Mouse (Mus musculus) heart, embryonic 11.5 days (tissue): ENCODE measurements around the gene Ttc36. TPM values are rescaled to one million over a fixed set of nuclear protein-coding genes. Genes with fewer than 3 reads are reported as not detected.
A peak's percentile ranks its signal among the peaks of the same experiment; 100 is the strongest.
"Not testable (repeated sequence)": the region's sequence is repeated elsewhere in the genome, so short reads cannot be mapped to it uniquely, and the experiment has no call there.

Source experiments
- ATAC-seq: fragments of 200-750 bp; cut with Nextera tagmentation; replicated peaks from 2 replicates; pipeline ENCODE4 v1.8.0; 2017; ENCODE audit warnings: moderate library complexity; ENCODE audit not compliant: insufficient number of reproducible peaks, low FRiP score, low TSS enrichment
- H3K27ac ChIP-seq: fragments of 300-500 bp; sonication (generic); 2 replicates; pipeline ENCODE4 v1.5.1; 2014; ENCODE audit warnings: mild to moderate bottlenecking, low read depth, low read length
- H3K27me3 ChIP-seq: fragments of 300-500 bp; sonication (generic); 2 replicates; pipeline ENCODE4 v1.6.1; 2014; ENCODE audit warnings: mild to moderate bottlenecking, low read length, mixed read lengths; ENCODE audit not compliant: control insufficient read depth, insufficient read depth
- H3K36me3 ChIP-seq: fragments of 300-500 bp; sonication (generic); 2 replicates; pipeline ENCODE4 v1.6.1; 2014; ENCODE audit warnings: mild to moderate bottlenecking, low read length, moderate library complexity, mixed read lengths; ENCODE audit not compliant: control insufficient read depth, insufficient read depth
- H3K4me1 ChIP-seq: fragments of 300-500 bp; sonication (generic); 2 replicates; pipeline ENCODE4 v1.6.1; 2014; ENCODE audit warnings: low read length; ENCODE audit not compliant: control insufficient read depth, insufficient read depth
- H3K4me2 ChIP-seq: fragments of 300-500 bp; sonication (generic); 2 replicates; pipeline ENCODE4 v1.6.1; 2014; ENCODE audit warnings: mild to moderate bottlenecking, moderate library complexity
- H3K4me3 ChIP-seq: fragments of 300-500 bp; sonication (generic); 2 replicates; pipeline ENCODE4 v1.5.1; 2014; ENCODE audit warnings: low read depth, low read length
- H3K9ac ChIP-seq: fragments of 300-500 bp; sonication (generic); 2 replicates; pipeline ENCODE4 v1.6.1; 2014; ENCODE audit warnings: mild to moderate bottlenecking, low read depth, low read length, moderate library complexity
- H3K9me3 ChIP-seq: fragments of 300-500 bp; sonication (generic); replicated peaks from 2 replicates; pipeline ENCODE4 v1.6.1; 2016; ENCODE audit warnings: low read length; ENCODE audit not compliant: control insufficient read depth
- WGBS: fragments of 180-500 bp; shearing (Covaris S2); extraction: QIAGEN DNeasy Blood & Tissue Kit; methylation state at CpG from one replicate; pipeline ENCODE4 v1.1.7; 2014; ENCODE audit not compliant: insufficient replicate concordance; 5-methylcytosine and 5-hydroxymethylcytosine counted together
- polyA plus RNA-seq: library from polyadenylated mRNA; unstranded; fragments of >200 nt; fragmentation: Nextera tagmentation; extraction: Ambion mirVana; gene quantifications from 2 replicates; pipeline ENCODE4 v1.2.1, GENCODE M21; 2014

Ttc36 gene
- polyA plus RNA-seq, 1 experiment from 2014 or later, result 0.24 TPM

DNA sequence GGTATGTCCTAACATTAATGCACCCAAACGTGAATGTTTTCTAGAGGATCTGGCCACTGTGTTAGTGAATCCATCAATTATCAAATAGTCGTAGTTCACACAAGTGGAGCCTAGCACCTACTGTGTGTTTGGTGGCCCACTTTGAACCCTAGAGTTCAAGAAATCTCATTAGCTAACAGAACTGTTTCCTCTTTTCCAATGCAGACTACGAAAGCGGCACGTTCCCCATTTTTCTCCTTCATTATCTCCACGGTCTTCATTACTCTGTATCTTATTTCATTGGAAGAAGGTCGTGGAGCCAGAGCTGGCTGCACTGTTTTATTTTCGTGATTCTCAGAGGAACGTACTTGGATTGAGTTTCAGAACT, 2.9 kb downstream of the Ttc36 start:
- Histone ChIP-seq H3K4me1 (peaks cover 5% of the 10 kb centered on the region), H3K9me3 (no peaks in the 10 kb centered on the region), H3K27ac (no peak overlapping the region), H3K4me3 (peak overlapping the region; percentile 64), H3K4me2 (peak overlapping the region; percentile 98), H3K9ac (peak overlapping the region; percentile 69; the same call in 1 of the 2 replicates), H3K27me3 (peaks cover 32% of the 10 kb centered on the region), H3K36me3 (no peaks in the 10 kb centered on the region)
- 44% methylated on average over 9 of the region's 9 CpGs for WGBS
- no peak for ATAC-seq

DNA sequence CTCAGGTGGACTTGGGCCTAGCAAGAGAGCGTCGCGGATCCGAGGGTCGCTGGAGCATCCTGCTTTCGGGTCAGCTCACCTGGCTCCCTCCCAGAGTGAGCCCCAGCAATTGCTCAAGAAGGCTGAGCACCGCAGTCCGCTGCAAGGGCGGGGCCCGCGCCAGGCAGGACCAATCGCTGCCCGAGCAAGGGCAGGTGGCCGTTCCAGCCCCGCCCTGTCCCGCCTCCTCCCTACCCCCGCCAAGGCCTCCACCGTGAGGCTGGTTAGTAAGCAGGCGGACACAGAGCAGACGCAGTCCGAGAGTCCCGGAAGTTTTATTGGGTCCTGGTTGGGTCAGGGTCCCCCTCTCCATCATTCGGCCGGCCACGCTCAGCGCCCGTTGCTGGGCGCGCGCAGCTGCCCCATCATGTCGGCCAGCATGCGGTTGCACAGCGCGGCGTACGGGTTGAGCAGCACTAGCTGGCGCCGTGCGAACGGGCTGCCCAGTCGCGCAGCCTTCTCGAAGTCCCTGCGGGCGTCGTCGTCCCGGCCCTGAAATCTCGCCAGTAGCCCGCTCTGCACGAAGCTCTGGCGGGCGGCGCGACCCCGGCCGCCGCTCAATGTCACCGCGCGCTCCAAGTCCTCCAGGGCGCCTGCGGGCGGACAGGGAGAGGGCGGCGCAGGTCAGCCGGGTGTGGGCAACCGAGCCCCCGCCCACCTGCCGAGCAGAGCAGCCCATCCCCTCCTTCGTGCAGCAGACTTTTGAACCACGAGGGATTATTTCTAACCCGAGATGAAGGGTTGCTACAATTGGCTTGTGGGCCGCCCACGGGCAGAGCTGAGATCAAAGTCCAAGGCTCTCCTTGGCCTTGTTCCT, 3.5 kb downstream of the Ttc36 start, which contains the start of gene Tmem25:
Gene Tmem25, minus strand, starts transcription at position 206 of the 856 bp plus-strand sequence.
- peak within 1 kb of the TSS; percentile 98 for H3K4me2 ChIP-seq
- peak within 1 kb of the TSS; percentile 24; the same call in 1 of the 2 replicates for H3K27ac ChIP-seq
- H3K9ac ChIP-seq, result peak within 1 kb of the TSS; percentile 69
- H3K9me3 ChIP-seq, result no peaks in the 10 kb centered on the region
- peaks cover 32% of the 10 kb centered on the region for H3K27me3 ChIP-seq
- no peaks in the 10 kb centered on the region for H3K36me3 ChIP-seq
- peaks cover 5% of the 10 kb centered on the region for H3K4me1 ChIP-seq
- WGBS, result under 1% methylated on average over 74 of the region's 75 CpGs
- peak within 1 kb of the TSS; percentile 64 for H3K4me3 ChIP-seq
- peak; percentile 92 for ATAC-seq

DNA sequence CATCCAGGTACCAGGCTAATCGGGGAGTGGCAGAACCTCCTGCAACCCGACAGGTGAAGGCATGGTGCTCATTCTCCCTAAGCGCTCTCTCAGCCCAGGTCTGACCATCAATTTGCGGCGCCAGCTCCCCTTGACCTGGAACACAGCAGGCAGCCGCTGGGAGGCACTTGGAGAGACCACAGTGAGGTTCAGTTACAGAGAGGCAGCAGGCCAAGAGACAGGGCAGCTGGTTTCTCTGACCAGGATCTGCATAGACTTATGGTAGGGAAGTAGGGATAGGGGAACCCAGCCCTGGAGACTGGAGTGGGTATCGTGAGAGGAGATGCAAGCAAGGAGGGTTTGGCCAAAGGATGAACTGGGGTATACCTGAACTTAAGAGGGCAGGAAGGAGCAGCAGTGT, 4.6 kb downstream of the Ttc36 start:
- 32% methylated on average over 7 of the region's 7 CpGs for WGBS

DNA sequence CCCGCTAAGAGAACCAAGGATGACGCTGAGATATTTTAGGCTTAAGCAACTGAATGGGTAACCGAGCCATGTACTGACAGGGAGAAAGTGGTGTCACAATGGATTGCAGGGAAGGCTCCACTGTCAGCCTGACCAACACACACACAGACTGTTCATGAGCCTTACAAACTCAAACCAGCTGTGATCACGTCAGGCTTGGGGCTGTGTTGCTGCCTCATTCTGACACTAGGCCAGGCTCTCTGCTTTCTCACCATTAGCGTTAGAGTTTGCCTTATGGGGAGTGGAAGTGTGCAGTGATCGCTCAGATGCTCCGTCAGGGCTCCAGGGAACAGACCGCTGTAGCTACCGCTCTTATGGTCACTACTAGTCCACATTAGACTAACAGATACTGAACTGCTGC, 10.0 kb downstream of the Ttc36 start:
- H3K9ac ChIP-seq, result no peak overlapping the region
- H3K4me2 ChIP-seq, result no peak overlapping the region
- ATAC-seq, result no peak
- no peaks in the 10 kb centered on the region for H3K4me1 ChIP-seq
- no peak overlapping the region for H3K4me3 ChIP-seq
- H3K27ac ChIP-seq, result no peak overlapping the region
- H3K27me3 ChIP-seq, result peaks cover 6% of the 10 kb centered on the region
- WGBS, result 73% methylated on average over 9 of the region's 9 CpGs
- H3K36me3 ChIP-seq, result peaks cover 14% of the 10 kb centered on the region
- H3K9me3 ChIP-seq, result no peaks in the 10 kb centered on the region

More for the DNA sequence above, 4.6 kb downstream of the Ttc36 start:
- ATAC-seq, result no peak
- Histone ChIP-seq H3K4me1 (peaks cover 5% of the 10 kb centered on the region), H3K36me3 (no peaks in the 10 kb centered on the region), H3K4me3 (no peak overlapping the region; the same call in 1 of the 2 replicates), H3K4me2 (no peak overlapping the region; the same call in 1 of the 2 replicates), H3K9ac (no peak overlapping the region), H3K27me3 (peaks cover 32% of the 10 kb centered on the region), H3K9me3 (no peaks in the 10 kb centered on the region), H3K27ac (no peak overlapping the region)

DNA sequence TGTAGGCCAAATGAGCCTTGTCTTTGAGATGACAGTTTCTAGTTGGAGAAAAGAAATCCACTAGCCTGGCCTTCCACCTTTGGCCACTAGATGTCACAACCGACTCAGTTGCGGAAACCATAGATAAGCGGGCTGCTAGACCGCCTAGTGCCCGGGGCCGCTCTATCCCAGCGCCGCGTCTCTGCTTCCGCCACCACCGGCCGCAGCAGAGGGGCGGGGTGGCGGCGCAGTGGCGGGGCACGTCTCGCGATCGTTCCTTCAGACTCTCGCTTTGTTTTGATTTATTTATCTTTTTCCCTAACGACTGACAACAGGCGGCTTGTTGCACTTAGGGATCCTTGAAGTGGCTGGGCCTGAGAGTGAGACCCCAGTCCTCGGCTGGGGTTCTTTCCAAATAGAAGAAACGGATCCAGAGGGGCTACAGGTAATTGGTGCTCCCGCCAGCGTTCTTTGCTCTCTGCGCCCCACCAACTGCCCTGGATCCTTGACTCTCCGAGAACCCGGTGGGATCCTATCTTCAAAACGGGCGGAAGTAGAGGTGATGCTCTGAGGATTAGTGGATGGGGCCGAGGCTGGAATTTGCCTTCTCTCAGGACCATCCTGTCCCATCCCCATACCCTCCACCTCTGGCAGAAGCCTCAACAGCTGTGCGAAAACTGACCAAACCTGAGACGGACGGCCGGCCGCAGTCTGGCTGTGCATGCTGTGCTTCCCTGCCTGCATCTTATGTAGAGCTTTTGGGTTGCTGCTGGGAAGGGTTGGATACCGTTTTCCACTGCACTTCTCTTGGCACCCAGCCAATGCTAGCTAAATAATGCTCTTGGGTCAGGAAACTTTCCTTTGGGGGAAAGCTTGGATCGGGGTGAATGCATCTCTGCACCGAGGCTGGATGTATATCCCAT, 29.9 kb downstream of the Ttc36 start:
- peak overlapping the region; percentile 91 for H3K4me2 ChIP-seq
- H3K27me3 ChIP-seq, result no peaks in the 10 kb centered on the region
- peak overlapping the region; percentile 75 for H3K27ac ChIP-seq
- no peaks in the 10 kb centered on the region for H3K9me3 ChIP-seq
- ATAC-seq, result peak; percentile 97
- H3K9ac ChIP-seq, result peak overlapping the region; percentile 88
- H3K4me1 ChIP-seq, result peaks cover 7% of the 10 kb centered on the region; the same call in 1 of the 2 replicates
- WGBS, result under 1% methylated on average over 41 of the region's 41 CpGs
- peak overlapping the region; percentile 67 for H3K4me3 ChIP-seq
- no peaks in the 10 kb centered on the region; the same call in 1 of the 2 replicates for H3K36me3 ChIP-seq

DNA sequence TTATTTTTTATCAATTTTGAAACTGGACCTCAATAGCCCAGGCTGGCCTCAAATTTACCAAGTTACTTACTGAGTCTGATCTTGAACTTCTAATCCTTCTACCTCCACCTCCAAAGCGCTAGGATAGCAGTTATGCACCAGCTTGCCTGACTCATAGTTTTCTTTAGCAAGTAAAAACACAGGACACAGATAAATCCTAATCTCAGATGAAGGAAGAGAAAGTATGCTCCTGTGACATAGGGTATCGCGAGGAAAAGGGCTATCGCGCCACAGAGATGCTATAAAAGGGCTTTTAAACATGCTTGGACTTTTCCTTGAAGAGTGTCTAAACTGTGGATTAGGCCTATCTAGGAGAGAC, 30.5 kb downstream of the Ttc36 start:
- Histone ChIP-seq H3K4me1 (peaks cover 7% of the 10 kb centered on the region; the same call in 1 of the 2 replicates), H3K4me2 (no peak overlapping the region), H3K4me3 (no peak overlapping the region), H3K27ac (no peak overlapping the region), H3K9ac (no peak overlapping the region), H3K27me3 (no peaks in the 10 kb centered on the region), H3K9me3 (no peaks in the 10 kb centered on the region), H3K36me3 (no peaks in the 10 kb centered on the region; the same call in 1 of the 2 replicates)
- WGBS, result 17% methylated on average over 5 of the region's 5 CpGs
- ATAC-seq, result no peak

DNA sequence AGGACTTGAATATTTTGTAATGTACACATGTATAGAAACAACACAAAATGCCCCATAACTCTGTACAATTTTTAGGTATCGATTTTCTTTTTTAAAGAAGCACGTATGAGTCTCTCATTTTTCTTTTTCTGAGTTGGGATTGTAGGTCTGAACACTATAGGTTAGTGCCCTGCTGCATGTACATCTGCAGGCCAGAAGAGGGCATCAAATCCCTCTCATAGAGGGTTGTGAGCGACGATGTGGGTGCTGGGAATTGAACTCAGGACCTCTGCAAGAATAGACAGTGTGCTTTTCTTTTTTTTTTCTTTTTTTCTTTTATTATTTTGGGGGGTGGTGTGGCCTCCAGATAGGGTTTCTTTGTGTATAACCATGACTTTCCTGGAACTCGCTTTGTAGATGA, 31.5 kb downstream of the Ttc36 start:
- H3K4me3 ChIP-seq, result no peak overlapping the region
- no peak overlapping the region for H3K27ac ChIP-seq
- peaks cover 7% of the 10 kb centered on the region; the same call in 1 of the 2 replicates for H3K4me1 ChIP-seq
- no peaks in the 10 kb centered on the region for H3K27me3 ChIP-seq
- no peak overlapping the region for H3K9ac ChIP-seq
- WGBS, result 90% methylated on average over 5 of the region's 5 CpGs
- no peak overlapping the region for H3K4me2 ChIP-seq
- ATAC-seq, result no peak
- H3K9me3 ChIP-seq, result no peaks in the 10 kb centered on the region
- no peaks in the 10 kb centered on the region; the same call in 1 of the 2 replicates for H3K36me3 ChIP-seq

DNA sequence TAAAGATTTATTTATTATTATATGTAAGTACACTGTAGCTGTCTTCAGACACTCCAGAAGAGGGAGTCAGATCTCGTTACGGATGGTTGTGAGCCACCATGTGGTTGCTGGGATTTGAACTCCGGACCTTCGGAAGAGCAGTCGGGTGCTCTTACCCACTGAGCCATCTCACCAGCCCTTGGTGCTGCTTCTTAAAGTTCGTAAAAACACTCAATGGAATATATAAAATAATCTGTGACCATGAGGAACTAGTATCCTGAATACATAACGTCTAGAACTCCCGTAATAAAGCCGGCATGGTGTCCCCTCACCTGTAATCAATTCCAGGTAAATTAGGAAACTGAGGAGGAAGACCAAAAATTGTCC, 34.9 kb downstream of the Ttc36 start:
- H3K9ac ChIP-seq, H3K27me3 ChIP-seq, ATAC-seq, H3K9me3 ChIP-seq, H3K36me3 ChIP-seq, H3K4me1 ChIP-seq: not testable (repeated sequence)
- peak overlapping the region; percentile 39 for H3K4me2 ChIP-seq
- peak overlapping the region; percentile 92 for H3K4me3 ChIP-seq
- peak overlapping the region; percentile 91; the same call in 1 of the 2 replicates for H3K27ac ChIP-seq
- 42% methylated on average over 7 of the region's 9 CpGs for WGBS
